Mouse (Mus musculus): Measurements from ENCODE around the gene 1700074P13Rik.
"Not testable (repeated sequence)": the region's sequence is repeated elsewhere in the genome, so short reads cannot be mapped to it uniquely, and the experiment has no call there.

The 1700074P13Rik gene

DNA sequence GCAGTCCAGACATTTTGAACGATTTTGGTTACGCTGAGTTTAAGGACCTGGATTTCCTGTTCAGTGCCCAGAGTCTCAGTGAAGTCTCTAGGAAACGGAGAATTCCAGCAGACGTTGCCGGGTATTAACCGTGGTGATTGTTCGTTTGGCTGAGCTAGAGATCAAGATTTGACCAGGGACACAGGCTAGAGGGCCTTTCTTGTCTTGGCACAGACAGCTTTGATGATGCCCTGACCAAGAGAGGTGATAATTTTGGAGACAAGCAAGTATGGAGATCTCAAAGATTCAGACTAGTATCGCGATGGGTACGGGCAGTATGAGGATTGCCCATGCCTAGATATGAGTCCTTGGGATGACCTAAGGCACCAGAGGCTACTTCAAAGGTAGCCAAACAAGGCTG is at the start of gene 1700074P13Rik:
TSS of gene 1700074P13Rik (minus strand) at position 101 of the 400 bp plus-strand sequence.
- DNase-seq (ENCODE audit: low spot score): no peak

DNA sequence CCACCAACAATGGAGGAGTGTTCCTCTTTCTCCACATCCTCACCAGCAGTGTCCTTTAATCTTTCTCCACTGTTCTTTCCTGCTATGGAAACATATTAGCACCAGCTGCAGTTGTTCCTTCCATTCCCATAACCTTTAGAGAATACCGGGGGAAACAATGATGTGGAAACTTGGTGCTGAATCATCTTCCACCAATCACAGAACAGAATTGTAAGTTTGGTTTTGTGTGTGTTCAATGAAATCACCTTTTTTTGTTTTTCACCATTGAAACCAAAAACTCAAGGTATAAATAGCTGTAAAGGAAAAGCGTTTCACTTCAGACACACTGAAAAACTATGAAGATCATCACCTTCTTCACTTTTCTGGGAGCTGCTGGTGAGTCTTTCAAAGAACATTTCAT is 24.1 kb upstream of the 1700074P13Rik start, which contains the start of gene 1810009J06Rik:
TSS of gene 1810009J06Rik (plus strand) at position 301 of the 400 bp plus-strand sequence.
- DNase-seq (ENCODE audit: low spot score): not testable (repeated sequence)

DNA sequence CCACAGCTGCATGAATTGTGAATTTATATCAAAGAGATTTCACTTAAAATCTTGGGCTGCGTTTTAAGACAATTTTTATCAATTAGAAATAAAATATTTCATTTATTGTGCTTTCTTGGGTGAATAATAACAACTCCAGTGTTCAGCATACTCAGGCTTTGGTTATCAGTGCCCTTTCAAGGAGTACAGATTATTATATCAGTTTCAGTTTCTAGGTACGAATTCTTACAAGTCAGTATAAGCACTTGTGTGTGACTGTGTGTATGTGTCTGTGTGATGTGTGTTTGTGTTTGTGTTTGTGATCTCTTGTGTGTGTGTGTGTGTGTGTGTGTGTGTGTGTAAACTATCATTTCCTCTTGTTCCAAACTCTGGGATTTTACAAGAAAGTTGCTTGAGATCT is 13.4 kb upstream of the 1700074P13Rik start:
- DNase-seq (ENCODE audit: low spot score): no peak

DNA sequence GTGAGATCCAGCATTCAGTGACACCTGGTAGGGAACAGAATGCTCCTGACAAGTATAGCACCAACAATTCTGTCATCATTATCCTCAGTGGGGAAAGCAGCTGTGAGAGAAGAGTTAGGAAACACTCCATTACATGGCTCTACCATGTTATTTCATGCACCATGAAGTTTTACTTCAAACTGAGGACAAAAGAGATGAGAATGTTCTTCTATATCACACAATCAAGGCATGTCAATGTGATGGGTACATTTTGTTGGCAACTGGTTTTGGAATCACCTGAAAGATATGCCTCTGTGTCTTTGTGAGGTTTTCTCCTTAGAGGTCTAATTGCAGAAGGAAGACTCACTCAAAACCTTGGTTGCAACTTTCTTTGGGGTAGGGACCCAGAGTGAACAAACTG is 11.4 kb upstream of the 1700074P13Rik start, which contains the start of gene Gm4744:
TSS of gene Gm4744 (minus strand) at position 101 of the 400 bp plus-strand sequence.
- no peak for DNase-seq (ENCODE audit: low spot score)

DNA sequence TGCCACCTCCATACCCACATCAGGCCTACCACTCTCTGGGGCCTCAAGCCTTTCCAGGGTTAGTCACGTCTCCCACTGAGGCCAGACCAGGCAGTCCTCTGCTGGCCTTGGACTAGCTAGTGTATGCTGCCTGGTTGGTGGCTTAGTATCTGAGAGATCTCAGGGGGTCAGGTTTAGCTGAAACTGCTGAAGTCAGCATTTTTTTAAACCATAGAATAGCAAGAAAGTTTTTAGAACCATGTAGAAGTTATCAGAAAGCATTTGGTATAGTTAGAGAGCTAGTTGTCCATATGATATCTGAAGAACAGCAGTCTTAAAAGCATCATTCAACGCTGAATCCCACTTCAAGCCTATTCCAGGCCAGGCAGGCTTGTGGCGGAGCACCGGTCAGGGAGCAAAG is 20.4 kb downstream of the 1700074P13Rik start:
- DNase-seq (ENCODE audit: low spot score): no peak

DNA sequence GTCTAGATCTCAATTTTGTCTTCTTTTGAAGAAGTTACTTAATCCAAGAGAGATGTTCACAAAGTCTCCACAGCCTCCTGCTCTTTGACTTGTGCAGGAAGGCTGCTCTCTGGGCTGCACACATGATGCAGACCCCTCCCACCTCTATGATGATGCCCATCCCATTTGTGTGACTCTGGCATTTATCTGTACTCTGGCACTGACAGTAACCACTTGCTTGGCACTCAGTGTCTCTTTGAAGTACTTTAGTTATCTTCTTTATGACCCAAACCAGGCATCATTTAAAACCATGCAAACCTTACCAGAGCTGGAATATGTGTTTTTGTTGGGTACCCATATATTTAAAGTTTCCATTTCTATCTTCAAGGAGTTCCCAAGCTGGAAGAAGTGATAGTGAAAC is 40.1 kb downstream of the 1700074P13Rik start, which contains the start of gene Prss58:
TSS of gene Prss58 (minus strand) at position 101 of the 400 bp plus-strand sequence.
- no peak for DNase-seq (ENCODE audit: low spot score)

DNA sequence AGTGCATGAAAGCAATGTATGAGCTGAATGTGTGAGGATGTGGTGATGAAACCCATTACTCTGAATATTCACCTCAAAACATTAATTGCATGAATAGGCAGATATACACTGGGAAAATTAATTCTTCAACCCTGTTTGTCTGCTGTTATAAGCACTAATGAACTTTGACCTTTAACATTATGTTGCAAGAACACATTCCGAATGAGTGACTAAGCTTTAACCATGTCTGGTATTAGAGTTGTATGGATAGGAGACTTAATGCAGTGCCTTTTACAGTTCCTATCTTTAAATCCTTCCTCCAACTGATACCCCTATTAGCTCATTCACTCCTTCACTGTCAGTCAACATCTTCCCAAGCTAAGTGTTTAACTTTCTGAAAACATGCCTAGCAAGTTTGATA is 45.6 kb downstream of the 1700074P13Rik start:
- DNase-seq (ENCODE audit: low spot score): no peak

DNA sequence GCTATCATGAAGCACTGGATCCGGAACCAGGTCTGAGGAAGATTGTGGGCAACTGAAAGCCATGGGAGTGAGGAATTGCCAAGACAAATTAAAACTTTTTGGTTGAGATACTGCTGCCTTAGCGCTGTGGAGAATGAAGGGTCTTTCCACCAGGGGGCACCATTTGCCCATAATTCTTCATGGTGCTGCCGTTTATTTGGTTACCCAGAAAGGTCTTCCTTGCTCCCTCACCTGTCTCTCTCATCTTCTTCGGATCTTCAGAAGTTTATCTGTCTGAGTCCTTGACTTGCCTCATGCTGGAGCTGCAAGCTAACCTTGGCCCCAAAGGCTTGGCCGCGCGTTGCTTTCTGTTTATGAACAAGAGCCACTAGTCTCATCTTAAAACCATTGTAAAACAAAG is 46.8 kb downstream of the 1700074P13Rik start:
- DNase-seq (ENCODE audit: low spot score): no peak

DNA sequence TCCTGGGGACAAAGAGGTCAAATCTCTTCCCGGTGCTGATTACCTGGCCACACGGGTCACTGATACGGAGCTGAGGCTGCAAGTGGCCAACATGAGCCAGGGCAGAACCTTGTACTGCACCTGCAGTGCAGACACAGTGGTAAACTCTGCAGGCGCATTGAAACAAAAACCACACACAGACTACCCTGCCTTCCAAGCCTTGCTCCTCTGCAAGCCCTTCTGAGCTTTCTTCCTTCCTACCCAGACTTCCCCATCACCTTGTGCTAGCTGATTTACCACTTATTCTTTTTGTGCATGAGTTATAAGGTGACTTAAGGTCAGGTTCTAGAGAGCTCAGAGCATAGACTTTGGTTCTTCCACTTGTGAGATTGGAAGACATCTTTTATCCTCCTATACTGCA is 48.6 kb downstream of the 1700074P13Rik start:
- no peak for DNase-seq (ENCODE audit: low spot score)

DNA sequence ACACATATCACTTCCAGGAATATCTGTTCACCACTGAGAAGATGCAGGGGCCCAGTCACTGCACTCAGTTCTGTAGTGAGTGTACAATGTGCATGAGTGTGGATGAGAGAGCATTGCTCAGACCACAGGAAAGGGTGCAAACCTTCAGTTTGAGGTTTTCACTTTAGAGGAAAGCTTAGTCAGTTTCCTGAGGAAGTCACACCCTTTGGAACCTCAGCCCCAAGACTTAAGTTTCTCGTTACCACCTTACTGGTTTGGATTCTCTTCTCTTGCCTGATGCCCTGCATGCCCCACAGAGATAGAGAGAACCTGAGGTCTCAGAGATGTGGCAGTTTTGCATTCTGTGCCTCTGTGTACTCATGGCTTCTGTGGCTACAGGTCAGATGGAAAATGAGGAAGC is 49.4 kb downstream of the 1700074P13Rik start:
- DNase-seq (ENCODE audit: low spot score): no peak

DNA sequence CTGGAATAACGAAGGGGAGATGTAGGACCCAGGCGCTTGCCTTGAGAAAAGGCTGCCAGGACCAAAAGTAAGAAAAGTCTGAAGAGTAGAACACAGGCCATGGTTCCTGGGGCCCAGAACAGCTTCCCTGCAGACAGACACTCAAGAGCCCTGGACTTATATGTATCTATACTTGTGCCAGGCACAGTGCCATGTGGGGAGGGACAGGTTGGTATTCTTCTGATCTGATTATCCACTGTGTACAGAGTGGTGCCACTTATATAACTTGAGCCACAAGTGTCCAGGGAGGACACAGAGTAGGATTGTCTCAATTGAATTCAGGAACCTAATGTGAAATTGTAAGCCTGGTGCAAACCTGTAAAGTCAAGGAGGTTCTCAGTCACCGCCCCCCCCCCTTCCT is 53.0 kb downstream of the 1700074P13Rik start, which contains the start of gene Moxd2:
TSS of gene Moxd2 (minus strand) at position 101 of the 400 bp plus-strand sequence.
- no peak for DNase-seq (ENCODE audit: low spot score)

Data from yolk sac, embryonic 10.5 days (tissue).